Mouse (Mus musculus) layer of hippocampus, postnatal 25 days (tissue): ENCODE data around the gene Impdh2. TPM values are rescaled to one million over a fixed set of nuclear protein-coding genes. Genes with fewer than 3 reads are reported as not detected.
A peak's percentile ranks its signal among the peaks of the same experiment; 100 is the strongest.

Source experiments
- DNase-seq, 2 experiments: peaks; one replicate each; pipeline ENCODE4 v3.0.0; 2022; ENCODE audit warnings: mixed read lengths in 2 of 2, low spot score in 1 of 2; ENCODE audit errors: extremely low spot score in 1 of 2
- total RNA-seq, 2 experiments: library from RNA; stranded (reverse); gene quantifications; 2 replicates each; pipeline ENCODE4 v1.2.3; 2021

Gene Impdh2
- 10 to 100 TPM; 60.1 to 62.8 TPM for total RNA-seq

GRCm38 (mm10) chr9:108560227-108560841, at the start of gene Impdh2:
Gene Impdh2, plus strand, starts transcription at chr9:108560286.
- DNase-seq = peak; percentile 85 to 87

- peak; percentile 89 to 92 for DNase-seq
Observed at GRCm38 (mm10) chr9:108516380-108517251, 43.5 kb upstream of the Impdh2 start, which contains the start of gene Qrich1. Gene Qrich1, plus strand, starts transcription at chr9:108516806.

- peak; percentile 69 to 75 for DNase-seq
Observed at GRCm38 (mm10) chr9:108517253-108517930, 42.7 kb upstream of the Impdh2 start.

GRCm38 (mm10) chr9:108517931-108518332, 42.2 kb upstream of the Impdh2 start:
- peak in 1 of 2 experiments; percentile 31 for DNase-seq

GRCm38 (mm10) chr9:108521604-108522003, 38.5 kb upstream of the Impdh2 start:
- DNase-seq = no peak

- no peak for DNase-seq
Observed at GRCm38 (mm10) chr9:108523341-108523740, 36.7 kb upstream of the Impdh2 start.

- DNase-seq = no peak
Observed at GRCm38 (mm10) chr9:108525400-108525799, 34.7 kb upstream of the Impdh2 start.

- DNase-seq = no peak
Observed at GRCm38 (mm10) chr9:108530954-108531353, 29.1 kb upstream of the Impdh2 start.

GRCm38 (mm10) chr9:108531496-108531895, 28.6 kb upstream of the Impdh2 start:
- DNase-seq = no peak

GRCm38 (mm10) chr9:108540846-108541245, 19.2 kb upstream of the Impdh2 start:
- no peak for DNase-seq

- no peak for DNase-seq
Observed at GRCm38 (mm10) chr9:108545986-108546385, 14.1 kb upstream of the Impdh2 start.

GRCm38 (mm10) chr9:108546875-108547274, 13.2 kb upstream of the Impdh2 start:
- no peak for DNase-seq

- DNase-seq = no peak
Observed at GRCm38 (mm10) chr9:108559169-108559568, 917 bp upstream of the Impdh2 start.

- DNase-seq = no peak
Observed at GRCm38 (mm10) chr9:108563671-108564070, 3.6 kb downstream of the Impdh2 start.

- DNase-seq = no peak
Observed at GRCm38 (mm10) chr9:108564131-108564530, 4.0 kb downstream of the Impdh2 start.

- DNase-seq = no peak
Observed at GRCm38 (mm10) chr9:108565881-108566814, 6.1 kb downstream of the Impdh2 start.

- peak; percentile 96 to 99 for DNase-seq
Observed at GRCm38 (mm10) chr9:108566815-108567776, 7.0 kb downstream of the Impdh2 start, which contains the start of gene Ndufaf3. Gene Ndufaf3, minus strand, starts transcription at chr9:108567434.

- DNase-seq = no peak
Observed at GRCm38 (mm10) chr9:108567931-108568419, 7.9 kb downstream of the Impdh2 start.
